Mouse (Mus musculus) testis, adult 2 months (tissue): ENCODE measurements around the gene Cuedc1.

Experiments
- CTCF ChIP-seq: fragments of 200-500 bp; IDR thresholded peaks from 2 replicates; pipeline ENCODE4 v1.5.1; 2012; ENCODE audit warnings: low read depth, mild to moderate bottlenecking, inconsistent platforms, low read length, moderate library complexity; ENCODE audit not compliant: control insufficient read depth, insufficient read depth, insufficient replicate concordance
- POLR2A ChIP-seq: fragments of 200-500 bp; IDR thresholded peaks from 2 replicates; pipeline ENCODE4 v1.6.1; 2012; ENCODE audit warnings: low read depth, mild to moderate bottlenecking, inconsistent platforms, low read length, moderate library complexity; ENCODE audit not compliant: control insufficient read depth

GRCm38 (mm10) chr11:88193098-88193823 lies 95.4 kb downstream of the Cuedc1 start:
- no peak for TF ChIP-seq CTCF
- no peak for TF ChIP-seq POLR2A
